Mouse (Mus musculus) neural tube, embryonic 11.5 days (tissue): Measurements from ENCODE around the gene Hoxc8. TPM values are rescaled to one million over a fixed set of nuclear protein-coding genes. Genes with fewer than 3 reads are reported as not detected.

Source experiments
- ATAC-seq: fragments of 200-750 bp; cut with Nextera tagmentation; 2 replicates; pipeline ENCODE4 v1.8.0; 2017; ENCODE audit warnings: moderate number of reproducible peaks, mild to moderate bottlenecking, moderate TSS enrichment, moderate library complexity; ENCODE audit not compliant: insufficient read depth, low FRiP score, low TSS enrichment
- DNase-seq: peaks from one replicate; pipeline ENCODE4 v3.0.0-alpha.2; 2015; ENCODE audit warnings: low spot score
- H3K27ac ChIP-seq: fragments of 300-500 bp; sonication (generic); 2 replicates; pipeline ENCODE4 v1.5.1; 2014; ENCODE audit warnings: low read depth, mild to moderate bottlenecking, low read length
- H3K27me3 ChIP-seq: fragments of 300-500 bp; sonication (generic); 2 replicates; pipeline ENCODE4 v1.6.1; 2014; ENCODE audit warnings: mild to moderate bottlenecking, low read length, mixed read lengths; ENCODE audit not compliant: control insufficient read depth, insufficient read depth
- H3K36me3 ChIP-seq: fragments of 300-500 bp; sonication (generic); 2 replicates; pipeline ENCODE4 v1.6.1; 2014; ENCODE audit warnings: mild to moderate bottlenecking, low read length, moderate library complexity, mixed read lengths; ENCODE audit not compliant: control insufficient read depth, insufficient read depth
- H3K4me1 ChIP-seq: fragments of 300-500 bp; sonication (generic); 2 replicates; pipeline ENCODE4 v1.6.1; 2014; ENCODE audit warnings: low read length, mixed read lengths; ENCODE audit not compliant: control insufficient read depth, insufficient read depth
- H3K4me2 ChIP-seq: fragments of 300-500 bp; sonication (generic); 2 replicates; pipeline ENCODE4 v1.6.1; 2014; ENCODE audit warnings: low read depth, mild to moderate bottlenecking, moderate library complexity
- H3K4me3 ChIP-seq: fragments of 300-500 bp; sonication (generic); 2 replicates; pipeline ENCODE4 v1.5.1; 2014; ENCODE audit warnings: low read depth, low read length
- H3K9ac ChIP-seq: fragments of 300-500 bp; sonication (generic); 2 replicates; pipeline ENCODE4 v1.6.1; 2014; ENCODE audit warnings: mild to moderate bottlenecking, low read length
- H3K9me3 ChIP-seq: fragments of 300-500 bp; sonication (generic); 2 replicates; pipeline ENCODE4 v1.6.1; 2016; ENCODE audit warnings: low read length; ENCODE audit not compliant: control insufficient read depth
- WGBS: fragments of 180-500 bp; shearing (Covaris S2); extraction: QIAGEN DNeasy Blood & Tissue Kit; methylation state at CpG from one replicate; pipeline ENCODE4 v1.1.7; 2014; 5-methylcytosine and 5-hydroxymethylcytosine counted together
- polyA plus RNA-seq: library from polyadenylated mRNA; unstranded; fragments of >200 nt; fragmentation: Nextera tagmentation; extraction: Ambion mirVana; gene quantifications from 2 replicates; pipeline ENCODE4 v1.2.1, GENCODE M21; 2014

The Hoxc8 gene
- polyA plus RNA-seq = 63.7 and 67.1 TPM in 2 replicates

GRCm38 (mm10) chr15:102990461-102991397 lies at the start of gene Hoxc8:
Gene Hoxc8 (plus strand): TSS chr15:102990607.
- peak; percentile 28; the same call in 1 of the 2 replicates for ATAC-seq
- Histone ChIP-seq H3K27me3 (peaks cover 38% of the 10 kb centered on the region), H3K9me3 (no peaks in the 10 kb centered on the region), H3K9ac (peak within 1 kb of the TSS; percentile 97), H3K4me3 (peak within 1 kb of the TSS; percentile 68), H3K36me3 (no peaks in the 10 kb centered on the region), H3K27ac (peak within 1 kb of the TSS; percentile 97), H3K4me1 (peaks cover 32% of the 10 kb centered on the region), H3K4me2 (peak within 1 kb of the TSS; percentile 90)
- DNase-seq = peak; percentile 66
- WGBS = under 1% methylated on average over 64 of the region's 69 CpGs

- Histone ChIP-seq H3K4me3 (peak overlapping the region; percentile 28), H3K36me3 (no peaks in the 10 kb centered on the region), H3K27me3 (peaks cover 98% of the 10 kb centered on the region), H3K4me1 (no peaks in the 10 kb centered on the region), H3K4me2 (peak overlapping the region; percentile 39), H3K9me3 (no peaks in the 10 kb centered on the region), H3K27ac (no peak overlapping the region), H3K9ac (peak overlapping the region; percentile 61)
- DNase-seq (peak; percentile 70), ATAC-seq (0 out of 2 replicates have a peak, but pooled peaks have one; percentile 54)
- 1% methylated on average over 53 of the region's 53 CpGs for WGBS
These were observed 47.5 kb upstream of the Hoxc8 start for GRCm38 (mm10) chr15:102942739-102943467.

GRCm38 (mm10) chr15:102943468-102943813 lies 47.0 kb upstream of the Hoxc8 start:
- ATAC-seq = no peak

GRCm38 (mm10) chr15:102945185-102946077 lies 45.0 kb upstream of the Hoxc8 start:
- ATAC-seq (no peak), DNase-seq (no peak)

More at GRCm38 (mm10) chr15:102943468-102943813, 47.0 kb upstream of the Hoxc8 start:
- peak overlapping the region; percentile 28 for H3K4me3 ChIP-seq
- WGBS = under 1% methylated on average over 5 of the region's 5 CpGs
- no peak overlapping the region for H3K27ac ChIP-seq
- peak overlapping the region; percentile 39 for H3K4me2 ChIP-seq
- no peaks in the 10 kb centered on the region for H3K36me3 ChIP-seq
- H3K27me3 ChIP-seq = peaks cover 98% of the 10 kb centered on the region
- no peaks in the 10 kb centered on the region for H3K9me3 ChIP-seq
- DNase-seq = no peak
- H3K4me1 ChIP-seq = no peaks in the 10 kb centered on the region
- no peak overlapping the region; the same call in 1 of the 2 replicates for H3K9ac ChIP-seq

GRCm38 (mm10) chr15:102947276-102947675 lies 43.1 kb upstream of the Hoxc8 start:
- H3K27me3 ChIP-seq = peaks cover 98% of the 10 kb centered on the region
- H3K9ac ChIP-seq = no peak overlapping the region
- DNase-seq (no peak), ATAC-seq (no peak)
- no peaks in the 10 kb centered on the region for H3K36me3 ChIP-seq
- H3K27ac ChIP-seq = no peak overlapping the region
- H3K4me1 ChIP-seq = no peaks in the 10 kb centered on the region
- WGBS = under 1% methylated on average over 9 of the region's 9 CpGs
- no peak overlapping the region for H3K4me3 ChIP-seq
- no peak overlapping the region for H3K4me2 ChIP-seq
- H3K9me3 ChIP-seq = no peaks in the 10 kb centered on the region

More at GRCm38 (mm10) chr15:102945185-102946077, 45.0 kb upstream of the Hoxc8 start:
- WGBS = 6% methylated on average over 22 of the region's 22 CpGs
- Histone ChIP-seq H3K4me3 (no peak overlapping the region), H3K27ac (no peak overlapping the region), H3K4me2 (no peak overlapping the region; the same call in 1 of the 2 replicates), H3K36me3 (no peaks in the 10 kb centered on the region), H3K9ac (no peak overlapping the region), H3K9me3 (no peaks in the 10 kb centered on the region), H3K4me1 (no peaks in the 10 kb centered on the region), H3K27me3 (peaks cover 98% of the 10 kb centered on the region)

GRCm38 (mm10) chr15:102948842-102949241 lies 41.6 kb upstream of the Hoxc8 start:
- peak overlapping the region; percentile 15; the same call in 1 of the 2 replicates for H3K9ac ChIP-seq
- H3K27me3 ChIP-seq = peaks cover 98% of the 10 kb centered on the region
- peak overlapping the region; percentile 7; the same call in 1 of the 2 replicates for H3K4me2 ChIP-seq
- H3K27ac ChIP-seq = no peak overlapping the region
- no peaks in the 10 kb centered on the region for H3K4me1 ChIP-seq
- ATAC-seq (no peak), DNase-seq (no peak)
- no peaks in the 10 kb centered on the region for H3K36me3 ChIP-seq
- WGBS = 8% methylated on average over 2 of the region's 2 CpGs
- no peak overlapping the region for H3K4me3 ChIP-seq
- no peaks in the 10 kb centered on the region for H3K9me3 ChIP-seq

- ATAC-seq (no peak), DNase-seq (no peak)
- Histone ChIP-seq H3K36me3 (no peaks in the 10 kb centered on the region), H3K4me3 (peak overlapping the region; percentile 11; the same call in 1 of the 2 replicates), H3K9ac (0 out of 2 replicates have a peak overlapping the region, but pooled peaks have one; percentile 20), H3K27me3 (peaks cover 99% of the 10 kb centered on the region), H3K4me2 (peak overlapping the region; percentile 13), H3K27ac (no peak overlapping the region), H3K4me1 (no peaks in the 10 kb centered on the region), H3K9me3 (no peaks in the 10 kb centered on the region)
- WGBS = 1% methylated on average over 20 of the region's 20 CpGs
These were observed 40.7 kb upstream of the Hoxc8 start for GRCm38 (mm10) chr15:102949696-102950095.

- WGBS = 9% methylated on average over 2 of the region's 2 CpGs
- Histone ChIP-seq H3K27me3 (peaks cover 99% of the 10 kb centered on the region), H3K4me1 (no peaks in the 10 kb centered on the region), H3K9ac (peak overlapping the region; percentile 27; the same call in 1 of the 2 replicates), H3K4me3 (0 out of 2 replicates have a peak overlapping the region, but pooled peaks have one; percentile 9), H3K27ac (no peak overlapping the region), H3K9me3 (no peaks in the 10 kb centered on the region), H3K4me2 (peak overlapping the region; percentile 9), H3K36me3 (no peaks in the 10 kb centered on the region)
- DNase-seq (no peak), ATAC-seq (no peak)
These were observed 39.5 kb upstream of the Hoxc8 start for GRCm38 (mm10) chr15:102950877-102951276.
